Mouse (Mus musculus): ENCODE measurements around the gene Kntc1. TPM values are rescaled to one million over a fixed set of nuclear protein-coding genes. Genes with fewer than 3 reads are reported as not detected.

Gene Kntc1
- polyA plus RNA-seq (2017; shearing (Covaris generic)) = 1 to 10 TPM in 1 of 2 experiments, under 1 TPM in 1; 0.77 to 5.2 TPM

GRCm38 (mm10) chr5:123749065-123750064 lies at the start of gene Kntc1, which contains the start of gene Rsrc2:
TSS of gene Kntc1 (plus strand) at chr5:123749716.
TSS of gene Rsrc2 (minus strand) at chr5:123749414.

GRCm38 (mm10) chr5:123720328-123721311 lies 28.9 kb upstream of the Kntc1 start, which contains the start of gene Zcchc8:
TSS of gene Zcchc8 (minus strand) at chr5:123721100.

GRCm38 (mm10) chr5:123865365-123865764 lies 115.8 kb downstream of the Kntc1 start, which contains the start of gene Hcar2:
TSS of gene Hcar2 (minus strand) at chr5:123865499.

Other genes with a start within 250 kb of the Kntc1 start
- under 1 TPM in 1 of 2 experiments, not detected in 1; 0.20 TPM for gene B3gnt4, start 239.3 kb upstream of the Kntc1 start, polyA plus RNA-seq (2017; shearing (Covaris generic))
- gene Diablo, start 225.5 kb upstream of the Kntc1 start, polyA plus RNA-seq (2017; shearing (Covaris generic)) = 100 to 1,000 TPM; 102 to 113 TPM
- under 1 TPM in 1 of 2 experiments, not detected in 1; 0.19 TPM for gene Gm49027, start 224.2 kb upstream of the Kntc1 start, polyA plus RNA-seq (2017; shearing (Covaris generic))
- 10 to 100 TPM; 36.7 to 38.3 TPM for gene Vps33a, start 176.7 kb upstream of the Kntc1 start, polyA plus RNA-seq (2017; shearing (Covaris generic))
- gene Clip1, start 65.1 kb upstream of the Kntc1 start, polyA plus RNA-seq (2017; shearing (Covaris generic)) = 100 to 1,000 TPM in 1 of 2 experiments, 10 to 100 TPM in 1; 88.3 to 119 TPM
- gene Zcchc8, start 28.6 kb upstream of the Kntc1 start, polyA plus RNA-seq (2017; shearing (Covaris generic)) = 100 to 1,000 TPM in 1 of 2 experiments, 10 to 100 TPM in 1; 92.3 to 117 TPM
- gene Rsrc2, start 302 bp upstream of the Kntc1 start, polyA plus RNA-seq (2017; shearing (Covaris generic)) = 100 to 1,000 TPM; 161 to 183 TPM
- gene Hcar2, start 115.8 kb downstream of the Kntc1 start, polyA plus RNA-seq (2017; shearing (Covaris generic)) = 1 to 10 TPM in 1 of 2 experiments, not detected in 1; 2.4 TPM
- not detected for gene Hcar1, start 130.3 kb downstream of the Kntc1 start, polyA plus RNA-seq (2017; shearing (Covaris generic))
- gene Denr, start 157.5 kb downstream of the Kntc1 start, polyA plus RNA-seq (2017; shearing (Covaris generic)) = 100 to 1,000 TPM in 1 of 2 experiments, 10 to 100 TPM in 1; 94.6 to 110 TPM
- 1 to 10 TPM; 2.7 to 4.1 TPM for gene Gm43518, start 177.7 kb downstream of the Kntc1 start, polyA plus RNA-seq (2017; shearing (Covaris generic))
- 1 to 10 TPM; 3.1 to 7.6 TPM for gene Ccdc62, start 181.0 kb downstream of the Kntc1 start, polyA plus RNA-seq (2017; shearing (Covaris generic))
- gene Hip1r, start 223.9 kb downstream of the Kntc1 start, polyA plus RNA-seq (2017; shearing (Covaris generic)) = 10 to 100 TPM; 56.6 to 57.9 TPM